25 mouse cellular contexts compared by ENCODE assay signal in genomic region chr11:78211513-78211912, GRCm38 (mm10).
"Had no signal": no experiment of that assay in that cellular context is flagged by ENCODE, and none has a peak within 500 bp of the region (broad histone marks: within the 10 kb centered on the region; RNA-seq: fewer than 3 reads in every experiment).

No protein-coding gene starts in this region.

- H3K9ac ChIP-seq: heart, embryonic 12.5 days; hindbrain, embryonic 12.5 days; hindbrain, embryonic 14.5 days; intestine, embryonic 15.5 days; limb, embryonic 12.5 days had no signal

- DNase-seq: gastrocnemius, adult 2 months; gastrocnemius, postnatal 10 days; gastrocnemius, postnatal 25 days; heart, adult 18-20 months; heart, postnatal 10 days; heart, postnatal 4 days; kidney, adult 18-20 months; kidney, adult 8-10 months; kidney, postnatal 10 days; kidney, postnatal 25 days; kidney, postnatal 4 days; liver had no signal

- ATAC-seq: hindbrain, embryonic 16.5 days; inflammation-experienced regulatory T-cells, adult 6 months; intestine, embryonic 15.5 days; intestine, postnatal 0 days had no signal

- H3K4me2 ChIP-seq: heart, embryonic 12.5 days; hindbrain, embryonic 12.5 days; hindbrain, embryonic 14.5 days; intestine, embryonic 15.5 days; limb, embryonic 12.5 days had no signal

- H3K27me3 ChIP-seq: heart, embryonic 12.5 days; hindbrain, embryonic 12.5 days; intestine, embryonic 15.5 days; limb, embryonic 12.5 days had no signal

- H3K4me3 ChIP-seq: gastrocnemius, adult 2 months; heart, embryonic 10.5 days; heart, embryonic 12.5 days; hindbrain, embryonic 10.5 days; hindbrain, embryonic 12.5 days; intestine, embryonic 15.5 days; layer of hippocampus, adult 2 months; left cerebral cortex, adult 2 months; limb, embryonic 10.5 days; limb, embryonic 12.5 days had no signal

- H3K27ac ChIP-seq: gastrocnemius, adult 2 months; heart, embryonic 10.5 days; hindbrain, embryonic 10.5 days; hindbrain, embryonic 12.5 days; hindbrain, embryonic 14.5 days; intestine, embryonic 15.5 days; layer of hippocampus, adult 2 months; left cerebral cortex, adult 2 months; limb, embryonic 10.5 days; limb, embryonic 12.5 days had no signal

- H3K9me3 ChIP-seq: heart, embryonic 10.5 days; heart, embryonic 12.5 days; hindbrain, embryonic 10.5 days; hindbrain, embryonic 12.5 days; intestine, embryonic 15.5 days; limb, embryonic 10.5 days; limb, embryonic 12.5 days had no signal

- H3K4me1 ChIP-seq: heart, embryonic 10.5 days; heart, embryonic 12.5 days; hindbrain, embryonic 12.5 days; intestine, embryonic 15.5 days; limb, embryonic 10.5 days; limb, embryonic 12.5 days had no signal
